Mouse (Mus musculus) stomach, postnatal 0 days (tissue): ENCODE data around the gene Dpm2. TPM values are rescaled to one million over a fixed set of nuclear protein-coding genes. Genes with fewer than 3 reads are reported as not detected.

Experiments
- ATAC-seq: fragments of 200-750 bp; cut with Nextera tagmentation; 2 replicates; pipeline ENCODE4 v1.8.0; 2017; ENCODE audit not compliant: low FRiP score, low TSS enrichment
- DNase-seq: peaks from one replicate; pipeline ENCODE4 v3.0.0-alpha.2; 2016; ENCODE audit warnings: low spot score
- H3K27ac ChIP-seq: fragments of 300-500 bp; sonication (generic); replicated peaks from 2 replicates; pipeline ENCODE4 v1.5.1; 2014; ENCODE audit warnings: mild to moderate bottlenecking, control low read depth
- H3K27me3 ChIP-seq: fragments of 300-500 bp; sonication (generic); 2 replicates; pipeline ENCODE4 v1.6.1; 2014; ENCODE audit warnings: low read length; ENCODE audit not compliant: control insufficient read depth, insufficient read depth
- H3K36me3 ChIP-seq: fragments of 300-500 bp; sonication (generic); 2 replicates; pipeline ENCODE4 v1.6.1; 2014; ENCODE audit warnings: low read length, mixed read lengths; ENCODE audit not compliant: control insufficient read depth, insufficient read depth
- H3K4me1 ChIP-seq: fragments of 300-500 bp; sonication (generic); replicated peaks from 2 replicates; pipeline ENCODE4 v1.6.1; 2014; ENCODE audit warnings: antibody characterized with exemption; ENCODE audit not compliant: control insufficient read depth, insufficient read depth
- H3K4me2 ChIP-seq: fragments of 300-500 bp; sonication (generic); replicated peaks from 2 replicates; pipeline ENCODE4 v1.6.1; 2014; ENCODE audit warnings: low read depth, mild to moderate bottlenecking, control low read depth, moderate library complexity
- H3K4me3 ChIP-seq: fragments of 300-500 bp; sonication (generic); 2 replicates; pipeline ENCODE4 v1.5.1; 2014; ENCODE audit warnings: low read depth, low read length, control low read depth
- H3K9ac ChIP-seq: fragments of 300-500 bp; sonication (generic); 2 replicates; pipeline ENCODE4 v1.6.1; 2014; ENCODE audit warnings: mild to moderate bottlenecking, low read length, control low read depth, mixed read lengths
- H3K9me3 ChIP-seq: fragments of 300-500 bp; sonication (generic); 2 replicates; pipeline ENCODE4 v1.6.1; 2016; ENCODE audit warnings: low read length; ENCODE audit not compliant: control insufficient read depth
- CTCF ChIP-seq: IDR thresholded peaks from 2 replicates; pipeline ENCODE4 v1.5.1; 2016; ENCODE audit warnings: antibody characterized with exemption, low read depth, mild to moderate bottlenecking, moderate library complexity
- EP300 ChIP-seq: optimal IDR thresholded peaks from 2 replicates; pipeline ENCODE3; 2016; ENCODE audit warnings: antibody characterized with exemption
- WGBS: fragments of 180-500 bp; shearing (Covaris S2); extraction: QIAGEN DNeasy Blood & Tissue Kit; methylation state at CpG from one replicate; pipeline ENCODE4 v1.1.7; 2014; 5-methylcytosine and 5-hydroxymethylcytosine counted together
- polyA plus RNA-seq: library from polyadenylated mRNA; unstranded; fragments of >200 nt; fragmentation: Nextera tagmentation; extraction: Ambion mirVana; gene quantifications from 2 replicates; pipeline ENCODE4 v1.2.1, GENCODE M21; 2015

The Dpm2 gene
- polyA plus RNA-seq, 1 experiment from 2014 or later = 87.5 TPM

DNA sequence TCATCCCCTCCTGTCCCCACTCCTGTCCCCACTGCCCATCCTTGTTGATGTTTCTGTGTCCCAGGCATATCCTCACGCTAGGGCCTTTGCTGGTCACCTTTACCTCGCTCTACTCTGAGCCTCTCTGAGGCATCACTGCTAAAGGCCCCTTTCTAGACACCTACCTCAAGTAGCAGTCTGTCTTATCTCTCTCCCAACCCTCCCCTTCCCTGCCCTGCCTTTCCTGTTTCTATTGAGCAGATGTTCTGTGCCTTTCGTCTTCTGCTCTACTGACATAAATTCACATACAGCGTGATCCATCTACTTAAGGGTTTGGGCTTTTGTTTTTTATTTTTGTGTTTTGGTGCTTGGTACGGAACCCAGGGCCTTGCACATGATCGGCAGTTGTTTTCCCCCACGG is 14.6 kb upstream of the Dpm2 start:
- Histone ChIP-seq H3K4me1 (peaks cover 1% of the 10 kb centered on the region; the same call in 1 of the 2 replicates), H3K9me3 (no peaks in the 10 kb centered on the region), H3K36me3 (0 out of 2 replicates have a peak, but pooled peaks cover 5% of the 10 kb centered on the region), H3K27ac (peak overlapping the region; percentile 61; the same call in 1 of the 2 replicates), H3K4me3 (no peak overlapping the region), H3K27me3 (no peaks in the 10 kb centered on the region), H3K4me2 (no peak overlapping the region), H3K9ac (no peak overlapping the region)
- peak; percentile 7; the same call in 1 of the 2 replicates for ATAC-seq
- 79% methylated on average over 7 of the region's 7 CpGs for WGBS
- DNase-seq = no peak
- TF ChIP-seq EP300 = no peak
- no peak for TF ChIP-seq CTCF

DNA sequence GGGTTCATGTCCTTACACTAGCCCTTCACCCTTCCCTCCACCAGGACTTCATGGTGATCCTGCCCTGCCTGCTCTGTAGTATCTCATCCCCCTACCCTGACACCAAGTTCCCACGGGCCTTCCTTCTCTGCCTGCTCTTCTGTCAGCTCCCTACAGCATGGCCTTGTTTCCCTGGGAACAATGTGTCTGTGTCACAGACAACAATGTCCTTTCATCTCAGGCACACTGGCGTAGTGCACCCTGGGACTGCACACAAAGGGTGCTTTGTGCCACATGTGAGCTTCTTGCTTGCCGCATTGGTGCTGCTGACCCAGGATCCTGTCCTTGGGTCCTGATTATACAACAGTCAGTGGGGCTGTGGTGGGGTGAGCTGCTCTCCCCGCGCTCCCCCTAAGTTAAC is 11.1 kb upstream of the Dpm2 start:
- H3K27me3 ChIP-seq = no peaks in the 10 kb centered on the region
- DNase-seq (no peak), ATAC-seq (peak; percentile 14; the same call in 1 of the 2 replicates)
- TF ChIP-seq EP300 (no peak), CTCF (no peak)
- no peak overlapping the region; the same call in 1 of the 2 replicates for H3K9ac ChIP-seq
- H3K4me3 ChIP-seq = no peak overlapping the region
- peaks cover 11% of the 10 kb centered on the region; the same call in 1 of the 2 replicates for H3K36me3 ChIP-seq
- no peaks in the 10 kb centered on the region for H3K9me3 ChIP-seq
- H3K4me2 ChIP-seq = no peak overlapping the region
- no peak overlapping the region for H3K27ac ChIP-seq
- WGBS = 60% methylated on average over 5 of the region's 5 CpGs
- H3K4me1 ChIP-seq = no peaks in the 10 kb centered on the region

DNA sequence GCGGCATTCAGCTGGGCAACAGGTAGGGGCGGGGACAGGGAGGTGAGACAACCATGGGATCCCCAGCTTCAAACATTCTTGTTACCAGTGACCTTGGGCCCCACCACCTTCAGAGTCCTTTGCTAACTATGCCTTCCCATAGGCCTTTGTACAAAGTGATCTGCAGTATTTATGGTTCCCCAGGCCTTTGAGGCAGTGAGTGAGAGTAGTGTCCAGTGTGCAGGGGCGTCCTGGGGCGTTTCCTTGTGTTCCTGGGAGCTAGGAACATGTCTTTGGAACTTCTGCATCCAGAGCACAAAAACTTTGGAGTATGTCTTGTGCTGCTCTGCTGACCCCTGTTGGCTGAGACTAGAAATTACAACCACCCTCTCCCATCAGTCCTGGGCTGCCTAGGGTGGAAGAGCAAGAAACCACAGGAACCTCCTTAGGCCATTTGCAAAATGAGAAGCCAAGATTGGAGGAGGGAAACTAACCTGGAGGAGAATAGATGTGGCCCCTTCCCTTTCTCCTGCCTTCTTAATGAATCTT is 4.1 kb upstream of the Dpm2 start:
- Histone ChIP-seq H3K9me3 (no peaks in the 10 kb centered on the region), H3K36me3 (peaks cover 22% of the 10 kb centered on the region), H3K4me1 (no peaks in the 10 kb centered on the region), H3K9ac (no peak overlapping the region), H3K4me3 (no peak overlapping the region), H3K27ac (no peak overlapping the region), H3K4me2 (no peak overlapping the region), H3K27me3 (no peaks in the 10 kb centered on the region)
- TF ChIP-seq EP300 (no peak), CTCF (peak; percentile 94)
- WGBS = 41% methylated on average over 4 of the region's 4 CpGs
- ATAC-seq (peak; percentile 10; the same call in 1 of the 2 replicates), DNase-seq (peak; percentile 74)

DNA sequence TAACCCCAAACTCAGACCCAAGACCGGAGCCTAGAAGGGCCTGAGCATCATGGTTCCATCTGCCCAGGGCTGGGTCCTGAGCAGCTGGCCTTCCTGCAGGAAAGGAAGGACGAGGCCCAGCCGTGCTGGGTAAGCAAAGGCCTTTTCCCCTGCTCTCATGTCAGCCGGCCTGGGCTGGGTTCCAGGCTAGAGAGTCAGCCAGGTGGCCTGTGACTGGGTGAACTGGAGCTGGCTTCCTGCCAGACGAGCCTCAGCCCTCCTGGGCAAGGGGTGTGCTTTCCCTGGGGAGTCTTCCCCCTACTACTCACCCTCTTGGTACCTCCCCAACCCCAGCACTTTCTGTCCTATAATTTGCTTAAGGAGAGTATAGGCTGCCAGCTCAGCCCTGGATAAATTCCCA is 2.5 kb upstream of the Dpm2 start:
- Histone ChIP-seq H3K4me1 (no peaks in the 10 kb centered on the region), H3K27me3 (no peaks in the 10 kb centered on the region), H3K9me3 (no peaks in the 10 kb centered on the region), H3K27ac (no peak overlapping the region), H3K4me2 (no peak overlapping the region), H3K36me3 (peaks cover 25% of the 10 kb centered on the region), H3K4me3 (no peak overlapping the region), H3K9ac (no peak overlapping the region)
- DNase-seq (no peak), ATAC-seq (no peak)
- 49% methylated on average over 5 of the region's 5 CpGs for WGBS
- TF ChIP-seq CTCF (no peak), EP300 (no peak)

DNA sequence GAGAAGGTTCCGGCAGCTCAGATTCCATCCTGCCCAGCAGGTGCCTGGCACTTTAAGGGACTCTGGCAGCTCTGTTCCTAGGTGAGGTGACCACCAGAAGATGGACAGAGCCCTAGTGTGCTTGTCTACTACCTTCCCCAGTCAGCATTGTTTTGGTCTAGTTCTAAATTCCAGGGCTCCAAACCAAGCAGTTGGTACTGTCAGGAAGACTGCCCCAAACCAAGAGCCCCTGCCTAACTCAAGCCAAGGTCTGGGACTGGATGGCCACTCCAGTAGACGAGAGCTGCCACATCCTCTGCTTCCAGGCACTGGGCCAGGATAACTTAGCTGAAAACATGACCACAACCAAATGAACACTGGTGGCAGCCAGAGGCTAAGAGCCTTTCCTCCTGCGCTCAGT is 1.7 kb upstream of the Dpm2 start:
- WGBS = 87% methylated on average over 3 of the region's 3 CpGs
- Histone ChIP-seq H3K27ac (no peak overlapping the region), H3K27me3 (no peaks in the 10 kb centered on the region), H3K4me2 (no peak overlapping the region), H3K9ac (no peak overlapping the region), H3K4me1 (no peaks in the 10 kb centered on the region), H3K36me3 (peaks cover 21% of the 10 kb centered on the region), H3K4me3 (no peak overlapping the region), H3K9me3 (no peaks in the 10 kb centered on the region)
- no peak for TF ChIP-seq CTCF
- TF ChIP-seq EP300 = no peak
- ATAC-seq = no peak
- DNase-seq = no peak

DNA sequence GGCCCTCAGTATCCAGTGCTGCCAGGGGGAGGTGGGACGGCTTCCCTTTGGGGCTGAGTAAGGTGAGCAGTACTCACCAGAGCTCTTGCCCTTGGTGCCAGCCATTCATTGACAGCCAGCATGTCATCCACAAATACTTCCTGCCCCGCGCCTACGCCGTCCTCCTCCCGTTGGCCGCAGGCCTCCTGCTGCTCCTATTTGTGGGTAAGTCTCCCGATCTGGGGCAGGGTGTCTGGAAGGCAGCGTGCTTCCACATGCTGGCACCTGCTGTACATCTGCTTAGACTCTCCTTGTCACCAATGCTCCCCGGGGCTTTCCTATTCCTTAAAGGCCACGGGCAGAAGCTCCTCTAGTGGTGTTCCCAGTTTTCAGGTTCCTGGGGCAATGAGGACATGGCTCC is 1.5 kb downstream of the Dpm2 start:
- H3K4me2 ChIP-seq = no peak overlapping the region
- no peak overlapping the region for H3K9ac ChIP-seq

More for the DNA sequence above, 1.5 kb downstream of the Dpm2 start:
- ATAC-seq (no peak), DNase-seq (no peak)
- H3K36me3 ChIP-seq = peaks cover 15% of the 10 kb centered on the region
- no peaks in the 10 kb centered on the region for H3K27me3 ChIP-seq
- WGBS = 89% methylated on average over 11 of the region's 11 CpGs
- TF ChIP-seq CTCF (no peak), EP300 (no peak)
- no peak overlapping the region for H3K27ac ChIP-seq
- H3K4me1 ChIP-seq = 0 out of 2 replicates have a peak, but pooled peaks cover 4% of the 10 kb centered on the region
- H3K4me3 ChIP-seq = no peak overlapping the region
- H3K9me3 ChIP-seq = no peaks in the 10 kb centered on the region
